Mouse (Mus musculus) brain, embryonic 18.5 days (tissue): ENCODE measurements around the gene Phyhd1.

Source experiments
- DNase-seq: peaks from one replicate; pipeline ENCODE4 v3.0.0-alpha.2; 2012; ENCODE audit warnings: low read depth, low spot score

Gene Phyhd1

DNA sequence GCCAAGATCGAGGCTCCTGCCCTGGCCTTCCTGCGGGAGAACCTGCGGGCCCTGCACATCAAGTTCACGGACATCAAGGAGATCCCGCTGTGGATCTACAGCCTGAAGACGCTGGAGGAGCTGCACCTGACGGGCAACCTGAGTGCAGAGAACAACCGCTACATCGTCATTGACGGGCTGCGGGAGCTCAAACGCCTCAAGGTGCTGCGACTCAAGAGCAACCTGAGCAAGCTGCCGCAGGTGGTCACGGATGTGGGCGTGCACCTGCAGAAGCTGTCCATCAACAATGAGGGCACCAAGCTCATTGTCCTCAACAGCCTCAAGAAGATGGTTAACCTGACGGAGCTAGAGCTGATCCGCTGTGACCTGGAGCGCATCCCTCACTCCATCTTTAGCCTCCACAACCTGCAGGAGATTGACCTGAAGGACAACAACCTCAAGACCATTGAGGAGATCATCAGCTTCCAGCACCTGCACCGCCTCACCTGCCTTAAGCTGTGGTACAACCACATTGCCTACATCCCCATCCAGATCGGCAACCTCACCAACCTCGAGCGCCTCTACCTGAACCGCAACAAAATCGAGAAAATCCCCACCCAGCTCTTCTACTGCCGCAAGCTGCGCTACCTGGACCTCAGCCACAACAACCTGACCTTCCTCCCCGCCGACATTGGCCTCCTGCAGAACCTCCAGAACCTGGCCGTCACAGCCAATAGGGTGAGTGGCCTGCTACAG, 9.2 kb upstream of the Phyhd1 start:
- DNase-seq = no peak

DNA sequence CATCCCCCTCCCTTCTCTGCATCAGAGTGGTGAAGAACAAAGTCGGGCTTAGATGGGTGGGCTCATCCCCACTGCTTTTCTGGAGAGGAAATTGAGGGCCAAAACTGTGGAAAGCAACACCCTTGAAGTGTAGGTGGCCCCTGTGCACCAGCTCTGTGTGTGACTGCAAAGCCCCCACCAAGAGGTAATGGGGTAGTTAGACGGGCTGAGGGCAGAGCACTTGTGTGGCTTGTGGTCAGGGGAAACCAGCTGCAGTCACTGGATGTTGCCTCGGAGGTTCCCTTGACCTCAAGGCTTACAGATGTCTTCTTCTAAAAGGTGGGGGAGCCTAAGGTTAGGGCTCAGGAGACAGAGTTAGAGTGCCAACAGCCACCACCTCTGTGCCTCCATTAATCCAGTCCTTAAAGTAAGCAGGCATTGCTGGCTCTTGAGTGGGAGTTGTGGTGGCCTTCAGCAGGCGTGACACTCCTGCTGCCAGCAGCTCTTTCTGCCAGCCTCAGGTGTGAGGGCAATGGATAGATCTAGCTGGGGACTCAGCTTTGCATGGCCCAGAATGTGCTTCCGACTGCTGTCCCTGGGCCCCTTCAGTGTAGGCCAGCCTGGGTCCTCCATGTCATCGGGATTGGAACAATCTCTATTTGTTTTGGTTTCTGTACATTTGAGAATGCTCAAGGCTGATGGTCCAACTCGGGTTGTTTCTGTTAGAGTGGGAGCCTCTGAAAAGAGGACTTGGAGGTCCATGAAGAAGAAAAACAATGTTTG, 8.1 kb upstream of the Phyhd1 start:
- no peak for DNase-seq

DNA sequence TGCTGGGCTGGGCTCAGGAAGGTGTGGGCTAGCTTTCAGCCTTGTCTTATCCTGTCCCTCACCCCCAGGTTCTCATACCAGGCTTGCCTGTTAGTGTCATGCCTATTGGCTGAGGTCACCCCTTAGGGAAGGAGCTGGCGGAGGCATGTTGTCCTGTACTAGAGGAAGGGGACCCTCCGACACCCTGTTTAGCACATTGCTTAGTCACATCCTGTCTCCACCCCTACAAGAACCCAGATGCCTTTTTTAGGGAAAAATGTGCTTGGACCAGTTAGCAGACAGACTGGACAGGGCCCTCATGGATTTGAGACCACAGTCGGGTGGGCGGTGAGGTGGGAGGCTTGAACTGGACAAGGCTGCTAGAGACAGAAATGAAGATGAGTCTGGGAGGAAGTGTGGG, 7.4 kb upstream of the Phyhd1 start:
- no peak for DNase-seq

DNA sequence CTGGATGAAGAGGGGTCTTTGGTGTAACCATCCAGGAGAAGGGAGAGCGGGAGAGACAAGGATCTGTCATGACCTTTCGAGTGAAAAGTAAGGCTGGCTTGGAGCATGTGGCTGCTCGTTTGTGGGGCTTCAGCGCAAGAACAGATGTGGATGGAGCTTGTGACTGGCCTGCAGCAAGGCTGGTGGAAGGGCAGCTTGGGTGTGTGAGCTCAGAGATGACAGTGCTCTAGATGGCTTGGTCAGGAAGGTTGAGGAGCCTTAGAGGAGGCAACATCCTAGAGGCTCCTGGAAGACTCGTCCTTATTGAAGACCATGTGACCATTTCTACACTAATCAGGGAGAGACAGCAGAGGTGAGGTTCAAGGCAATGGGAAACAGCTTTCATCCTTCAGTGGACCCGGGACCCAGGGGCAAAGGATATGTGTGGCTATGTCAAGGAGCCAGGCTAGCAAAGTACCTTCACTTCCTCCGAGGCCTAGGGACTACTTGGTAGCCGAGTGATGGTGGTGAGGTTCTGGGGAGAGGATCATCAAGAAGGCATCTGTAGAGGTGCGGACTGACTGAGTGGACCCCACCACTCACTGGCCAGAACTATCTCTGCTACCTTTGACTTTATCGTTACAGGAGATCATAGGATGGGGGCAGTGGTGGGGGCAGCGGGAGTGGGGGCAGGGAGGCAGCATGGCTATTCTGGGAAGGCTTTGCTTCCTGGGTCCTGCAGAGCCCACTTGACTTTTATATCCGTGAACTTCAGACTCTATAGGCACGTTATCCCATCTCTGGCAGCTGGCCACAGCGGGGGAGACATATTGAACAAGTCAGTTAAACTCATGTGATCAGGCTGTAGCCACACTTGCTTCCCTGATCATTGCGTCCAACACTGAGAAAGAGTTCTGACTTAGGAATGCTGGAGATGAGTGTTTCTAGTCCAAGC, 6.6 kb upstream of the Phyhd1 start:
- DNase-seq = no peak

DNA sequence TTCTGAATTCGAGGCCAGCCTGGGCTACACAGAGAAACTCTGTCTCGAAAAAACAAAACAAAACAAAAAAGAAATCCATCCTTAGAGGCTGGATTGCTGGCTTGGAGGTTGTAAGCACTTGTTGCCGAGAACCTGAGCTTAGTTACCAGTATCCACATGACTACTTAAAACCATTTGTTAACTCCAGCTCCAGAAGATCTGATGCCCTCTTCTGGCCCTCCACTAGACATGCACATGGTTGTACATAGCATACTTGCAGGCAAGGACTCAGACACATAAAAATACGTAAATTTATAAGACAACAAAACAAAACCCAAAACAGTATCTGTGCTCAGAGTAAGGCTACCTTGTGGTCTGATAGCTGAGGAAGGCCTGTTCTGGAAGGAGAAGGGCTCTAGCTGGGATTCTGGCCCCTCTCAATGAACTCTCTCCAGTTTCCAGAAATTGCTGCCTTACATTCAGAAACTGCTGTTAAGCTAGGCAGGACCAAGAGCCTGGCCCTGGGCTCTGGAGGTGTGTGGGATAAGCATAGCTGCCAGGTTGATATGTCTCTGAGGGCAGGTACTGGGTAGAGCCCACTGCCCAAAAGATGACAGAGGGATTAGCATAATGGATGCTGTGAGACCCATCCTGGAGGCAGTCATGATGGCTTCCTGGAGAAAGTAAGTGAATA, 4.8 kb upstream of the Phyhd1 start:
- no peak for DNase-seq

DNA sequence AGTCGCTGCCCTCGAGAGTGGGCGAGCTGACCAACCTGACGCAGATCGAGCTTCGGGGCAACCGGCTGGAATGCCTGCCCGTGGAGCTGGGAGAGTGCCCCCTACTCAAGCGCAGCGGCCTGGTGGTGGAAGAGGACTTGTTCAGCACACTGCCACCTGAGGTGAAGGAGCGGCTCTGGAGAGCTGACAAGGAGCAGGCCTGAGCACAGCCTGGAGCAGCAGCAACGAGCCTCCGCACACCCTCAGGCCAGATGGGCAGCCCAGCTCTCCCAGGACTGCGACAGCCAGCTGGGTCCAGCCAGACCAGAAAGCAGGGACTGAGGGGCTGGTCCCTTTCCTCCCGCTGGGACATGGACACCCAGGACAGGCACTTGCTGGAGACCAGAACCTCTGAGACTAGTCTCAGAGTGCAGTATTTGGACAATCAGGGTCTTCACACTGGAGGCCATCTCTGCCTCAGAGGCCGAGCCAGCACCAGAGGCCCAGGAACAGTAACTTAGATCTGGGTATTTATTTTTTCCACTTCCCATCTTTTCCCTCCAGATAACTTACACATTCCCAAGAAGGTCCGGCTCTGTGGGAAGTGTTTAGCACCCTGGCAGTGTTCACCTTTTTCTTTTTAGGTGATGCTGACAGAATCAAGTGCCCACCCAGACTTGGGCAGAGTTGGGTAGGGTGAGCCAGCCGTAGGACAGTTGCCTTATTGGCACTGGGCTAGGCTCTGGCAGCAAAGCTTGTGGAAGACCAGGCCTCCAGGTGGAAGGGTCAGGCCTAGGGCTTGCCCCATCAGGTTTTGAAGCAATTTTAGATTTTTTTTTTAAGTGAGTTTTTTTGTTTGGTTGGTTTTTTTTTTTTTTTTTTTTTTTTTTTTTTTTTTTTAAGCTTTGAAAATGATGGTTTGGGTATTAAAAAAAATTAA, 3.8 kb upstream of the Phyhd1 start:
- DNase-seq = no peak

DNA sequence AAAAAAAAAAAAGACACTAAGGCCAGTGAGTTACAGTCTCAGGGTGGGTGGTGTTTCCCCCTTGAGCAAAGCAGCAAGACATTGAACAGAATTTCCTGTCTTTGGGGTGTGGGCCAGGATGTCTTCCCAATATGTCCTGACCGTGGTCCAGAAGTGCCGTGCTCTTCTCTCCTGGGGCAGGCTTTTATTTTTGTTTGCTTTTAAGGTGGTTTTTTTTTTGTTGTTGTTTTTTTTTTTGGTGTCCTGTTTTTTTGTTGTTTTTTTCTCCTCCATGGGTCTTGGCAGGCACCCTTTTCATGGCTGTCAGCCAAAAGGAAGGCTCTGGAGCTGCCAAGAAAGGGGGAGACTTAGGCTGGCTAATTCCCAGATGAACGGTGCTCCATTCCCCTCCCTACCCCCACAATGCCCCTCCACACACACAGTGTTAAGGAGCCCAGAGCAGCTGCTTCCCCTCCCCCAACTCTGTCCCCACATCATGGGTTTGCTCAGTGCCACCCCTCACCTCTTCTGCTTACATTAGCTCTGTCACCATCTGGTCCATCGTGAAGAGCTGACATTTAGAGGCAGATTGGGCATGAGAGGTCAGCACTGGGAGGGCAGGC, 3.1 kb upstream of the Phyhd1 start:
- no peak for DNase-seq

DNA sequence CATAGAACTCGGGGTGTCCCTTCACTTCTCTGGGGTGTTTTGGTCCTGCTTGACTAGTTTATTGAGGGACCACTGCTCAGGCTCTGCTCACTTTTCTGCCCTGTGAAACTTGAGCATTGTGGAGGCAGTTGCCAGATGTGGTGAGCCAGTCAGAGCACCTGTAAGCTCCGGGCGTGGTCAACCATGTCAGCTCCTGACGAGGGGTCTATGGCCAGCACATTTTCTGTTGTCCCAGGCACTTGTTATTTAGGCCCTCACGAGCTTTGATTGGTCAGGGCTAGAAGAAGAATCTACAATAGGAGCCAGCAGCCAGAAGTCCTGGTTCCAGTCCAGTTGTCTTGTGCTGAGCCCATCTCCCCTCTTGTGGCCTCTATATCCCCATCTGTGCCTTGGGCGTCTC, 2.2 kb upstream of the Phyhd1 start:
- DNase-seq = no peak

DNA sequence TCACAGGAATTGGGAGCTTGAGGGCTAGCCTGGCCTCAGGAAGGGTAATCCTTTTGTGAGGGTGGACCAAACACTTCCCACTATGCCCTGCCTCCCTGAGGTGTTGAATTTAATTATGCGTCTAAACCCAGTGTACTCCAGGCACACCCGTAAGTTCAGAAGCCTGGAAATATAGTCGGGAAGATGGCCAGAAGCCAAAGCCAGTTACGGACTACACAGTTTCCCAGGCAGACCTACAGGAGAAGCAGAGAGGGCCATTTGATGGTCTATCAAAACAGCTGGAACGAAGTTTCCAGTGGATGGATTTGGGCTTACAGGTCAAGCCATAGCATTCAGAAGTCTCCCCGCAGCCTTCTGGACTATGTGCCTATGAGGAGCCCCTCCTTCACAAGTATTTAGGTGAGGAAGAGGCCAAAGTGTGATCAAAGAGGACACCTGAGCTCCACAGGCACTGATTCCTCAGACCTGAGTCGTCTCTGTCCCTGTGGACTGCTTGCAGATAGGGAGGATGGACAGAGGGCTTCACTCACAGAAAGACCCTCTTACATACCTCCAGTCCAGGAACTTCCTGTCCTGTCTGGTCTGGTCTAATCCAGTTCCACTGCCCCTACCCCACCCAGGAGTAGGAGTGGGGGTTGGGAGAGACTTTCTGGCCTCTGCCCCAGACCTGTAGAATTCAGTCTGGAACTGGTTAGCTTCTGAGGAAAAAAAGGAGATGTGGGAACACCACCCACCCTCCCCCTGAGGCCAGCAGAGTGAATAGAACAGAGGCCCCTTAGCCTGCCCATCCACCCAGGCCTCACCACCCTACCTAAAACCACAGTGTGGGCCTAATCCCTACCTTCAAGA, 1.1 kb upstream of the Phyhd1 start:
- DNase-seq = no peak

DNA sequence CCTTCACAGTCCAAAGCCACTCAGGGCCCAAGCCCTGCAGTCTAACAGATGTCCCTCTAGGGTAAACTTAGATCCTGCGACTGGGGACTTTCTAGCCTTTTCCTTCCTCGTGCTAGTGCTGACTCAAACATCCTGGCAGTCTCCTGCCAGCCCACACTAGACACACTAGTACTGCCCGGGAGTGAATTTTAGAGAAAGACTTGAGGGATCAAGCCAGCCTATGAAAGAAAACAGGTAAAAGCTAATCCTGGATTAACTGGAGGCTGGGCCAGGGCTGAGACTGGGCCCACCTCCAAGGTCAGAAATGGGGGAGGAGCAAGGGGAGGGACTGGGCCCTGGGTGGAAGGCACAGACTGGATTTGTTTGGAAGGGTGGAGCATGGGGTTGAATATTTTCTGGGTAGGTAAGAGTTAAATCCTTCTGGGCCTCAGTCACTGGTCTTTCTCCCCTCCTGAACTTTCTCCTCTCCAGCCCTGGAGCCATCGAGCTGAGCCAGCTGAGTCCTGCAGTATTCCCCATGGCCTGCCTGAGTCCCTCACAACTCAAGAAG, 464 bp downstream of the Phyhd1 start:
- no peak for DNase-seq

DNA sequence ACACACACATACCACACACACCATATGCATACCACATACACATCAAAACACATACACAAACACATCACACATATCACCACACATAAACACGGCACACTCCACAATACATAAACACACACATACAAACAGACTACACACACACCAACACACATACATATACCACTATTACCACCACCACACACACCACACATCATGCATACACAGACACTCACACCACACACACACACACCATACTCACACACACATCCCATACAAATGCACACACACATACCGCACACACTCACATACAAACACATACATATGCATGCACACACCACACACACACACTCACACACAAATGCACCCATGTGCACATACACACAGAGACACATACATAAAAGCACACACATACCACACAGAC, 1.5 kb downstream of the Phyhd1 start:
- DNase-seq = no peak

DNA sequence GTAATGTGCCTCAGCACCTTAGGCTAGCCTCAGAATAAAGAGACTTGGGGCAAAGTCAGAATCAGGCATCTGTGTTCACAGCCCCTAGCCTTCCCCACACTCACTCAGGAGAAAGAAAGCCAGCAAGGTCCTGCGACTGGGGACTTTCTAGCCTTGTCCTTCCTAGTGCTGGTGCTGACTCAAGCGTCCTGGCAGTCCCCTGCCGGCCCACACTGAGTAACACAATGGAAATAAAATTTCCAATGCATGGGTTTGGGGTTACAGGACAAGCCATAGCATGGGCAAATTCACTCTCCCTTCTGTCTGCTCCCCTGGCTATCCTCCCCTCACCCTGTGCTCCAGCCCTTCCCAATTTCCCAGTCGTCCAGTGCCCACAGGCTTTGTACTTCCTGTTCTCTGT, 2.4 kb downstream of the Phyhd1 start:
- no peak for DNase-seq

DNA sequence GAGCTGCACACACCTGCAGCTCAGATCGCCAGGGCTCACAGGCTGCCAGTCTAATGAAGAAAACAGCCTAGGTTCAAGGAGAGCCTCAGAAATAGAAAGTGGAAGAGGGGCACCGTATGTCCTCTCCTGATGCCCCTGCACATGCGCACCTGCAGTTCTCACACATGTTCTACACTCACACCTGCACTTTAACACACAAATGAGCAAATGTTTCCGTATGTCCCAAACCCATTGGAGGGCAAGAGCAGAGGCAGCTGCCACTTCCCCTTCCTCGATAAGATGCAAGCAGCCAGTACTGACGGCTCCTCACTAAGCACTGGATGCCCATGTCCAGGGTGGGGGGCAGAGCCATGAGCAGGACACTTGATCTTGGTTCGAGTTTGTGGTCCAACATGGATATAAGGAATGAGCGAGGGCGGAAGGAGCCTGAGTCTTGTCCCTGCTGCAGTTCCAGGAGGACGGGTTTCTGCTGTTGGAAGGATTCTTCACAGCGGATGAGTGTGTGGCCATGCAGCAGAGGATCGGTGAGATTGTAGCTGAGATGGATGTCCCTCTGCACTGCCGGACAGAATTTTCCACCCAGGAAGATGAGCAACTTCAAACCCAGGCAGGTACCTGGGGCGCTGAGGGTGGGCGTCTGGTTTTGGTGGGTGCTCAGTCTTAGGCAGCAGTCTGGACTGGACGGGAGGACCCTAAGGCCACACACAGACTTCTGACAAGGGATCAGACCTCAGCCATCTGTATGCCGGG, 3.4 kb downstream of the Phyhd1 start:
- no peak for DNase-seq

DNA sequence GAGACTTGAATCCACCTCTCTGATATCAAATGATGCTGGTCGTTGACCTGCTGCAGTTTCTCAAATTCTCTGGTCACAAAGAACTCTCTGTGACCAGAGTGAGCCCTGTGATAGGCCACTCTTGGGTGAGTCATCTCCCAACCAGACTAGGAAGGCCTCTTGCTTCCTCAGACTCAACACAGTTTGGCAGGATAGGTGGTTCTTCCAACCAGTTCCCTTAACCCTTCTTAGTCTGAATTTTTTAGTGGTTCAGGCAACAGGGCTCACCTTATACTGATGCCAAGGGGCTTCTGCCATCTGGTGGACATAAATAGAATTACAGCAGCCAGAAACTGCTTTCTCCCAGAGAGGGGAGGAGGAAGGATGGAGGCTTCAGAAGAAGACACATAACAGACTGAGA, 4.1 kb downstream of the Phyhd1 start:
- no peak for DNase-seq

DNA sequence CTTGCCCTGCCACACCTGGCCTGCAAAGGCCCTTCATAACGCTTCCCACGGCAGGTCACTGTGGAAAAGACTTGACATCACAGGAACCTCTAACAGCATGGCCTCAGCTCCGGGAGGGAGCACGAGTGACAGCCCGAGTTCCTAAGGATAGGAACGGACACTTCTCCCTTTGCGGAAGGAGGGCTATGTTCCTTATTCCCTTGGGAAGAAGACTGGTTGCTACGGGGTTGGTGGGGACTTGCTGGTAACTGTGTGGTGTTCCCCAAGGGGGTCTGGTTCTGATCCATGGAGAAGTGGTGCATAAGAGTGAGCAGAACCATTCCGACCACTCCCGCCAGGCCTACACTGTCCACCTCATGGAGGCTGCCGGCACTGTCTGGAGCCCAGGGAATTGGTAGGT, 14.7 kb downstream of the Phyhd1 start, which contains the start of gene Gm28038:
Gene Gm28038, plus strand, starts transcription at position 301 of the 400 bp plus-strand sequence.
- no peak for DNase-seq

DNA sequence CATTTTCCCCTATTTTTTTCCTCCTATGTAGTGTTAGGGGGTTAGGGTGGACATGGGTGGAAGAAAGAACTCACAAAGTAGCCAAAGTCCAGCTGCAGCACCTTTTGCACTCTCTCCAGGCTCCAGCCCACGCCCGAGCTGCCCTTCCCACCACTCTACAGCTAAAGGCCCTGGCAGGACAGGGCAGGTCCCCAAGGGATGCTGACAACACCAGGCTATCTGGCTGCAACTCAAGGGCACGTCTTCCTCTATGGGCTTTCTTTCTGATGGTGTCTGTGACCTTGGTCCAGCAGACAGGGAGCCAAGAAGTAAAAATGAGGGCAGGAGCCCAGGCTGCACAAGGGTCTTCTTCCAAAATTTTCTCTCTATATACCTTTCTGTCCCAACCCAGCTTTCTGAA, 15.6 kb downstream of the Phyhd1 start:
- no peak for DNase-seq

DNA sequence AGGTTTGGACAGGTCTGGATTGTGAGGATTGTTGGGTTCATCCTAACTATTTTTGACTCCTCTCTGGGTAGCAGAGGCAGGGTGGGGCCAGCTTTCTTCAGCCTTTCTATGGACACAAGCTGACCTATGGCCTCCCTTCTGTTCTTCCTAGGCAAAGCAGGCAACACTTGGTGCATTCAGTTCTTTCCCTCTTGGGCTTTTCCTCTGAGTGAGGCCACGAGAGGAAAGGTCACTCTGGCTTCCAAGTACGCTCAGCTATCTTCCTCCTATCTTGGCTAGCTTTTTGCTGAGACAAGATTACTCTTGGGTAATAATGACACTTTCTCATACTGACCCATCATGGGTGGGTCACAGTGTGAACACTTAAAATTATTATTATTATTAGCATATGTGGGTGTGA, 17.2 kb downstream of the Phyhd1 start:
- DNase-seq = no peak

DNA sequence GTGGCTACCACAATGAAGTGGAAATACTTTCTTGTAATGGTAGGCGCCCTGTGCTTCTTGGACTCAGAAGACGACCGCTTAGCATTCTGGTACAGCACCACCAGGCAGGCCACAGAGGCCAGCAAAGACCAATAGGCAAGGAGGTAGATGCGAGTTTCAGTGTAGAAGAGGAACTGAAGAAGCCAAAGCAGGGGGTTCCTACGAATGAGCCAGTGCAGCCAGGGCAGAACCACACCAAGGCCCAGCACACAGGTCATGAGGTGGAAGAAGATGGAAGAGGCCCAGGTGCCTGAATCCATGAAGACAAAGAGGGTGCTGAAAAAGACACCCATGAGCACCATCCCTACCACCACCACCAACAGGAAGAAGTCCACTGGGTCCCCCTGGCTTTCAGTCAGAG, 19.0 kb downstream of the Phyhd1 start:
- no peak for DNase-seq
